Mouse (Mus musculus) lung, postnatal 36 days (tissue): Measurements from ENCODE around the gene B4galt3.

Experiments used
- DNase-seq: peaks from one replicate; pipeline ENCODE4 v3.0.0; 2022; ENCODE audit warnings: mixed read lengths

Gene B4galt3

GRCm38 (mm10) chr1:171269848-171270572, at the start of gene B4galt3:
B4galt3 (plus strand) TSS chr1:171270328.
- DNase-seq = peak; percentile 98

GRCm38 (mm10) chr1:171220871-171221270, 49.3 kb upstream of the B4galt3 start:
- DNase-seq = peak; percentile 89

GRCm38 (mm10) chr1:171221281-171222193, 48.6 kb upstream of the B4galt3 start:
- DNase-seq = no peak

GRCm38 (mm10) chr1:171222238-171223155, 47.6 kb upstream of the B4galt3 start, which contains the start of gene Tomm40l:
Tomm40l (minus strand) TSS chr1:171222514.
- peak; percentile 99 for DNase-seq

- DNase-seq = peak; percentile 29
Observed at GRCm38 (mm10) chr1:171223168-171223567, 47.0 kb upstream of the B4galt3 start.

GRCm38 (mm10) chr1:171223796-171224195, 46.3 kb upstream of the B4galt3 start:
- peak; percentile 64 for DNase-seq

GRCm38 (mm10) chr1:171224857-171225256, 45.3 kb upstream of the B4galt3 start, which contains the start of gene Apoa2:
Apoa2 (plus strand) TSS chr1:171225054.
- no peak for DNase-seq

GRCm38 (mm10) chr1:171226780-171227179, 43.3 kb upstream of the B4galt3 start:
- no peak for DNase-seq

GRCm38 (mm10) chr1:171227879-171228278, 42.2 kb upstream of the B4galt3 start:
- DNase-seq = no peak

- DNase-seq = no peak
Observed at GRCm38 (mm10) chr1:171229750-171230149, 40.4 kb upstream of the B4galt3 start.

GRCm38 (mm10) chr1:171230215-171230614, 39.9 kb upstream of the B4galt3 start:
- no peak for DNase-seq

GRCm38 (mm10) chr1:171231844-171232243, 38.3 kb upstream of the B4galt3 start:
- DNase-seq = peak; percentile 39

- no peak for DNase-seq
Observed at GRCm38 (mm10) chr1:171232348-171232747, 37.8 kb upstream of the B4galt3 start.

- peak; percentile 83 for DNase-seq
Observed at GRCm38 (mm10) chr1:171232800-171233730, 37.1 kb upstream of the B4galt3 start.

GRCm38 (mm10) chr1:171234126-171234525, 36.0 kb upstream of the B4galt3 start, which contains the start of gene Fcer1g:
Fcer1g (minus strand) TSS chr1:171234365.
- peak; percentile 65 for DNase-seq

- no peak for DNase-seq
Observed at GRCm38 (mm10) chr1:171234538-171234937, 35.6 kb upstream of the B4galt3 start.

GRCm38 (mm10) chr1:171235791-171236190, 34.3 kb upstream of the B4galt3 start:
- DNase-seq = no peak

GRCm38 (mm10) chr1:171237438-171237837, 32.7 kb upstream of the B4galt3 start:
- DNase-seq = no peak

GRCm38 (mm10) chr1:171238463-171238862, 31.7 kb upstream of the B4galt3 start:
- peak; percentile 79 for DNase-seq

- DNase-seq = peak; percentile 73
Observed at GRCm38 (mm10) chr1:171239992-171240744, 30.0 kb upstream of the B4galt3 start.
